Mouse (Mus musculus) midbrain, postnatal 0 days (tissue): Measurements from ENCODE around the gene Naa15. TPM values are rescaled to one million over a fixed set of nuclear protein-coding genes. Genes with fewer than 3 reads are reported as not detected.

Experiments
- ATAC-seq: fragments of 200-750 bp; cut with Nextera tagmentation; 2 replicates; pipeline ENCODE4 v1.8.0; 2017; ENCODE audit warnings: moderate number of reproducible peaks, mild to moderate bottlenecking, moderate TSS enrichment, moderate library complexity; ENCODE audit not compliant: low FRiP score
- DNase-seq: peaks from one replicate; pipeline ENCODE4 v3.0.0-alpha.2; 2015; ENCODE audit warnings: low spot score
- H3K27ac ChIP-seq: fragments of 300-500 bp; sonication (generic); 2 replicates; pipeline ENCODE4 v1.5.1; 2014; ENCODE audit warnings: low read depth, mild to moderate bottlenecking, low read length, mixed read lengths
- H3K27me3 ChIP-seq: fragments of 300-500 bp; sonication (generic); 2 replicates; pipeline ENCODE4 v1.6.1; 2014; ENCODE audit warnings: low read length, control low read depth, mixed read lengths; ENCODE audit not compliant: insufficient read depth
- H3K36me3 ChIP-seq: fragments of 300-500 bp; sonication (generic); 2 replicates; pipeline ENCODE4 v1.6.1; 2014; ENCODE audit warnings: low read length, control low read depth, mixed read lengths; ENCODE audit not compliant: insufficient read depth
- H3K4me1 ChIP-seq: fragments of 300-500 bp; sonication (generic); 2 replicates; pipeline ENCODE4 v1.6.1; 2014; ENCODE audit warnings: mild to moderate bottlenecking, control low read depth, antibody characterized with exemption, low read length, mixed read lengths; ENCODE audit not compliant: insufficient read depth
- H3K4me2 ChIP-seq: fragments of 300-500 bp; sonication (generic); 2 replicates; pipeline ENCODE4 v1.6.1; 2014; ENCODE audit warnings: low read depth, mild to moderate bottlenecking, low read length, mixed read lengths; ENCODE audit not compliant: poor library complexity, severe bottlenecking
- H3K4me3 ChIP-seq: fragments of 300-500 bp; sonication (generic); 2 replicates; pipeline ENCODE4 v1.5.1; 2014; ENCODE audit warnings: low read depth, mild to moderate bottlenecking, low read length, moderate library complexity
- H3K9ac ChIP-seq: fragments of 300-500 bp; sonication (generic); replicated peaks from 2 replicates; pipeline ENCODE4 v1.6.1; 2014; ENCODE audit warnings: mild to moderate bottlenecking, low read length, moderate library complexity, mixed read lengths; ENCODE audit not compliant: poor library complexity, severe bottlenecking
- H3K9me3 ChIP-seq: fragments of 300-500 bp; sonication (generic); 2 replicates; pipeline ENCODE4 v1.6.1; 2016; ENCODE audit warnings: low read length, control low read depth
- CTCF ChIP-seq: IDR thresholded peaks from 2 replicates; pipeline ENCODE4 v1.5.1; 2016; ENCODE audit warnings: antibody characterized with exemption, mild to moderate bottlenecking
- WGBS: fragments of 180-500 bp; shearing (Covaris S2); extraction: QIAGEN DNeasy Blood & Tissue Kit; methylation state at CpG from one replicate; pipeline ENCODE4 v1.1.7; 2014; 5-methylcytosine and 5-hydroxymethylcytosine counted together
- polyA plus RNA-seq: library from polyadenylated mRNA; unstranded; fragments of >200 nt; fragmentation: Nextera tagmentation; extraction: Ambion mirVana; gene quantifications from 2 replicates; pipeline ENCODE4 v1.2.1, GENCODE M21; 2015
- total RNA-seq: library from RNA; depleted of rRNA; stranded (reverse); fragments of >200 nt; gene quantifications from 2 replicates; pipeline ENCODE4 v1.2.3, GENCODE M21; 2014

The Naa15 gene
- total and polyA plus RNA-seq, 2 experiments from 2014 or later, result 19.5 to 29.7 TPM

GRCm38 (mm10) chr3:51373544-51373943, 41.4 kb upstream of the Naa15 start:
- WGBS, result 68% methylated on average over 5 of the region's 5 CpGs
- Histone ChIP-seq H3K4me3 (no peak overlapping the region), H3K9ac (no peak overlapping the region), H3K27me3 (no peaks in the 10 kb centered on the region), H3K9me3 (no peaks in the 10 kb centered on the region), H3K4me1 (no peaks in the 10 kb centered on the region), H3K36me3 (no peaks in the 10 kb centered on the region), H3K27ac (no peak overlapping the region), H3K4me2 (no peak overlapping the region)
- DNase-seq (no peak), ATAC-seq (no peak)
- TF ChIP-seq CTCF, result no peak; the same call in 1 of the 2 replicates

DNA sequence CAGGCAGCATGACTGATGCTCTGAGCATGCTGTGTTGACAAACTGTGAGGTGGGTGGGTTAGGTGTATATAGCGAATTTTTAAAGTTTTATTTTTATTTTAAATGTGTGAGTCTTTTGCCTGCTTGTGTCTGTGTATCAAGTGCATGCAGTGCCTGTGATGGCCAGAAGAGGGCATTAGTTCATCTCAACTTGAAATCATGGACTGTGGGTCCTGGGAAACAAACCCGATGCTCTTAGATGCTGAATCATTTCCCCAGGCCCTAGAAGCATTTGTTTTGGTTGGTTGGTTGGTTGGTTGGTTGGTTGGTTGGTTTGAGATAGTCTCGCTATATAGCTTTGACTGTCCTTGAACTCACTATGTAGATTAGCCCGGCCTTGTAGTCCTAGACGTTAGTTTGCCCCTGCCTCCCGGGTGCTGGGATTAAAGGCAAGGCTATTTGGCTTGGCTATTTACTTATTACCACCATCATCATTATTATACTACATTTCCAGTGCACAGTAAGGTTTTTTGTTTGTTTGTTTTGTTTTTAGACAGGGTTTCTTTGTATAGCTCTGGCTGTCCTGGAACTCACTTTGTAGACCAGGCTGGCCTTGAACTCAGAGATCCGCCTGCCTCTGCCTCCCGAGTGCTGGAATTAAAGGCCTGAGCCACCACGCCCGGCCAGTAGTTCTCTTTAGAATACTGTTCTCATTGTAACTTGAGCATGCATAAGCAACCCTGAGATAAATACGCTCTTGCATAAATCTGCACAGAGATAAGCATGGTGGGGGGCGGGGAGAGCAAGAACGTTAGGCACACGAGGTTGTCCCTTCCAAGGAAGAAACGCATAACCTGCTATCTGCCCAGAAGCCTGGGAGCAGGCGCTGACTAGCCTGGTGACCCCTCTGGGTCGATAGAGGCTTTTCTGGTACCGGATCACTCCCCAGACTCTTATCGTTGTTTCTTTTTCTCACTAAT, 39.4 kb upstream of the Naa15 start:
- Histone ChIP-seq H3K4me3 (no peak overlapping the region), H3K9me3 (no peaks in the 10 kb centered on the region), H3K27ac (no peak overlapping the region), H3K36me3 (no peaks in the 10 kb centered on the region), H3K4me1 (no peaks in the 10 kb centered on the region), H3K4me2 (no peak overlapping the region), H3K9ac (no peak overlapping the region), H3K27me3 (no peaks in the 10 kb centered on the region)
- ATAC-seq (no peak), DNase-seq (peak; percentile 42)
- WGBS, result 86% methylated on average over 19 of the region's 19 CpGs
- peak; percentile 70 for TF ChIP-seq CTCF

GRCm38 (mm10) chr3:51377878-51378664, 36.9 kb upstream of the Naa15 start:
- H3K27ac ChIP-seq, result no peak overlapping the region
- 37% methylated on average over 31 of the region's 31 CpGs for WGBS
- peak overlapping the region; percentile 18; the same call in 1 of the 2 replicates for H3K4me3 ChIP-seq
- peak; percentile 71 for TF ChIP-seq CTCF
- ATAC-seq, result no peak
- H3K4me1 ChIP-seq, result no peaks in the 10 kb centered on the region
- no peaks in the 10 kb centered on the region for H3K27me3 ChIP-seq
- no peaks in the 10 kb centered on the region for H3K36me3 ChIP-seq
- no peak overlapping the region for H3K9ac ChIP-seq
- peak overlapping the region; percentile 33 for H3K4me2 ChIP-seq
- no peaks in the 10 kb centered on the region for H3K9me3 ChIP-seq
- peak; percentile 70 for DNase-seq

DNA sequence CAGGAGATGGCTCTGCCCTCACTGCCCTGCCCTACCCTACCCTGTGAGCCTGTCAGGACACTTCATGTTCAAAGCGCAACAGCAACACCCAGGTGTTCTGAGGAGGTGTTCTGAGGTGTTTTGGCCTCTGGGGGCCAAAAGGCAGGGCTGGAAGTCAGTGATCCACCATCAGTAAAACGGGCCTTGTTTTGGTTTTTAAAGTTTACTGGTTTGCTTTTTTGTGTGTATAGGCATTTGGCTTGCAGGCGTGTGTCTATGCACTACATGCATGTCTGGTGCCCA, 36.3 kb upstream of the Naa15 start:
- Histone ChIP-seq H3K4me1 (no peaks in the 10 kb centered on the region), H3K9me3 (no peaks in the 10 kb centered on the region), H3K4me2 (peak overlapping the region; percentile 33; the same call in 1 of the 2 replicates), H3K4me3 (no peak overlapping the region), H3K9ac (no peak overlapping the region), H3K27me3 (no peaks in the 10 kb centered on the region), H3K36me3 (no peaks in the 10 kb centered on the region), H3K27ac (no peak overlapping the region)
- WGBS, result 89% methylated on average over 3 of the region's 3 CpGs
- DNase-seq (no peak), ATAC-seq (no peak)
- TF ChIP-seq CTCF, result no peak

DNA sequence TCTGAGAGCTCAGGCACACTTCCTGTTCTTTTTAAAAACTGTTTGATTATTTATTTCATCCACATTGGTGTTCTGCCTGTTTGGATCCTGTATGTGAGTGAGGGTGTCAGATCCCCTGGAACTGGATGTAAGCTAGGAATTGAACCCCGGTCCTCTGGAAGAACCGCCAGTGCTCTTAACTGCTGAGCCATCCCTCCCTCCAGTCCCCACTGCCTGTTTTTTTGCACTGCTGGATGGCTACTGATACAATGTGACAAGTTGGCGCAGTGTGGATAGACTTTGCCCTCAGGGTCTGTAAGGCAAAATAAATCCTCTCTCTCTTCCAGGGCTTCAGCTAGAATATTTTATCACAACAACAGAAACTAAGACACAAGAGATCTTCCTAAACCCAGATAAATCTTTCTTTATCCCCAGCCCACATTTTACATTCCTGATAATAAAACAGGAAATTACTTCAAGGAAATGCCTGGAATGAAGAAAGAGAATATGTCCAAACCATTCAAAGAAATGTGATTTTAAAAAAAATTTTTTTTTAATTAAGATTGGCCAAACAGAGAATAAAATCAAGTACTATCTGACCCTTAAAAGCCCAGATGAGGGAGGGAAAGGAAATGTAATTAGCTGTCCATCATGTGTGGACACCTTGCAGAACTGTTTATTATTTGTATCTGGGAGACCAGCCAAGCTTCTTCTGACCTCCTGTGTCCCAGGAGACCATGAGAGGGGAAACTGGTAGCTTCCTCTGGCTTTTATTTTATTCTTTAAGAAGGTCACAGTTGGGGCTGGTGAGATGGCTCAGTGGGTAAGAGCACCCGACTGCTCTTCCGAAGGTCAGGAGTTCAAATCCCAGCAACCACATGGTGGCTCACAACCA, 34.9 kb upstream of the Naa15 start:
- H3K27me3 ChIP-seq, result no peaks in the 10 kb centered on the region
- H3K4me1 ChIP-seq, result no peaks in the 10 kb centered on the region
- H3K9ac ChIP-seq, result no peak overlapping the region
- H3K36me3 ChIP-seq, result no peaks in the 10 kb centered on the region
- H3K9me3 ChIP-seq, result no peaks in the 10 kb centered on the region
- no peak overlapping the region for H3K4me2 ChIP-seq
- no peak overlapping the region for H3K27ac ChIP-seq
- ATAC-seq (no peak), DNase-seq (peak; percentile 34)
- 51% methylated on average over 5 of the region's 5 CpGs for WGBS
- no peak overlapping the region for H3K4me3 ChIP-seq
- TF ChIP-seq CTCF, result no peak
